Mouse (Mus musculus) heart, adult 2 months (tissue): ENCODE data around the gene Trim15.
"Not testable (repeated sequence)": the region's sequence is repeated elsewhere in the genome, so short reads cannot be mapped to it uniquely, and the experiment has no call there.

Experiments used
- CTCF ChIP-seq: fragments of 200-600 bp; IDR thresholded peaks from 2 replicates; pipeline ENCODE4 v1.8.1; 2022; ENCODE audit warnings: antibody characterized with exemption, mild to moderate bottlenecking, moderate library complexity
- POLR2A ChIP-seq: fragments of 200-500 bp; IDR thresholded peaks from 2 replicates; pipeline ENCODE4 v1.6.1; 2011; ENCODE audit warnings: mild to moderate bottlenecking, low read depth, low read length, control low read depth; ENCODE audit not compliant: insufficient read depth

DNA sequence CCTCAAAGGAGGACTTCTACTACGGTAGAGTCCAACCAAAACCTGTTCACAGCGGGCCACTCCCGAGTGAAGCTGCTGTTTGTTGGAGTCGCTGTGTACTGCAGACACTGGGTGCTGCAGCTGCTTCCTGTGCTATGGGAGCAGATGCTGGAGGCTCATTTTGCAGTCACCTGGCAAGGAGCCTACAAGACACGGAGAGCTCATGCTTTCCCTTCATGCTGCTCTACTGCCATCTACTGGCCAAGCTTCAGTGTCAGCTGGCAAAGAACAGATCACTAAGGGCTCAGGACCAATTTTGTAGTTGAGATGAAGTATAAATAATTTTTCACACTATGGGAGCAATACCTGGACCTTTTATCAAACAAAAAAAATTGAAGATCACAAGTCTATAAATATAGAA, 41.0 kb downstream of the Trim15 start:
- TF ChIP-seq CTCF = peak; percentile 81
- TF ChIP-seq POLR2A = not testable (repeated sequence)
